Mouse (Mus musculus) adrenal gland (tissue): ENCODE data around the gene Ctbp2.

Source experiments
- intact Hi-C: fragments of 180-260 bp; cut with DNase I; formaldehyde crosslinking; loops from one replicate; pipeline ENCODE4 v1.15.1; 2025

The Ctbp2 gene

GRCm38 (mm10) chr7:133089621-133090260, 34.4 kb downstream of the Ctbp2 start:
- intact Hi-C loops = no loop called here

DNA sequence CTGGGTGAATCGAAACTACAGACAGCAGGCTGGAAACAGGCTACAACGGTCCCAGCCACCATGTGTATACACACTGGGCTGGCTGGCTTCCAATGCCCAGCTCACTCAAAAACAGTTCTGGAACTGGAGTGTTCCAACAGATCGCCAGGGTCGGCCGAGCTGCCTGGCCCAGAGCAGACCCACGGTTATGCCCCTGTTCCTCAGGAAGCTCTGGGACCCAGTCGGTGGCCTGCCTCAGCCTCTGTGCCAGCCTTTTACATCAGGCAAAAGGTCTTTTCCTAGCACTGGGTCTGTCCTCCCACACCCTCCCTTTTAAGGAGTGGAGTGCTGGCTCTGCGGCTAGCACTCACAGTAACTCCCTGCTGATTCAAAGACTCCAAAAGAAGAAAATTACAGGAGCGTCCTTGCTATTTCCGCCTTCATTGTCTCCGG, 35.3 kb downstream of the Ctbp2 start:
- intact Hi-C loops = no loop called here

DNA sequence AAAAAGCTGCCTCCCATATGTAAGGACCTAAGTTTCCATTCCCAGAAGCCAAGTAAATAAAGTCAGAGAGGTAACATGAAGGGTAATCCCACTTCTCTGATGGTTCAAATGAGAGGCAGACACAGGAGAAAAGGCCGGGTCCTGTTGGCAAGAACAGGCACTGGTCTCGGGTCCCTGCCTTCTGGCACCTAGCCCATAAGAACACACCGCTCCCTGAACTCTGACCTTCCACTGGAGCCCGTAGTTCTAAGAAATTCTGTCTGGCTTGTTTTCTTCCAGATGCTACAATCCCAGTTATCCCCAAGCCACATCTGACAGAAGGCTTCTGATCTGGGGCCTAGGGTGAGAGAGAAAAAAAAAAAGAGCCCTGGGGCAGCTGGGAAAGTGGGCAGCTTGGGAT, 35.7 kb downstream of the Ctbp2 start:
- intact Hi-C loops = no loop called here

GRCm38 (mm10) chr7:133085408-133085807, 38.7 kb downstream of the Ctbp2 start:
- intact Hi-C loops = no loop called here

DNA sequence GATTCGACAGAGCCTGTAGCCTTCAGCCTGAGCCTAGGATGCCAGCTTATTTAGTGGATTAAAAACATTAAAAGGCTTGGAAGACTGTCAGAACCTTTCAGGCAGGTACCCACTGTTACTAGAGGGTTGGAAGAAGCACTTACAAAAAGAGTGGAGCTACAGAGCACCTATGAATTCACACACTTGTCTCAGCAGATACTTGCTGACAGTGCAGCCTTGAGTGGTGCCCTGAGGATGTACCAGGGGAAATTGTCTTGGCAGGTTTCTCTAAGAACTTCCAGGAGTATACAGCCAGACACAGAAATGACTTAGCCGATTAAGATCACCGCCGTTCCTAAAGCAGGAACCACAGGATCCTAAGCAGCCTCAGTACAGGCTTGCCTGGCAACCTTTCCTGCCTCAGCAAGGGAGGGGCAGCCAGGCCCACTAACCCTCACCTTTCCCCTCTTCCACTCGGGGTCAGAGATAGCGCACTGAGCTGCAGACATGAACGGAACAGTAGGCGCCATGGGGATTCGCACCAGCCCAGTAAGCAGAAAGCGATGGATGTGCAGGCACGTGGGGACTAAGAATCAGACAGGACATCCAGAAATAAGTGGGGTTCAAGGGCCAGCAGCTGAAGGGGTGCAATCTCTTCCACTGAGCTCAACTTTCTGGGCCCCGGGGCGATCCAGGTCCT, 40.1 kb downstream of the Ctbp2 start:
- intact Hi-C loops = no loop called here

DNA sequence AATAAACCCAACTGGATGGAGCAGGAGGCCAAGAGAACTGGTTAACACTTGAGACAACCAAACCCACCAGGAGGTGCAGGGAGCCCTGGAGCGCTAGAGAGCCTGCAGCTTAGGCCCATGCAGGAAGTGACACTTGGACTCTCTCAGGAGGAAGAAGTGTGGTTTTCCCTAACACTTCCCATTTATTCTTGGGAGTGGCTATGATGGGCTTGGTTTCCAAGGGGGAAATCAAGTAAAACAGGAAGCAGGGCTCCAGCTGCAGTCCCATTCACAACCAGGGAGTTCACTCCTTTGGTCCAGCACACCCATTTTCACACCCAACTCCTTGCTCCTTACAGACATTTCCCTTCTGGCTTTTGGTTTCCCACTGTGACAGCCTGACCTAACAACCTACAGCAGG, 45.2 kb downstream of the Ctbp2 start:
- intact Hi-C loops = loop anchor here (5.0 kb wide), 2 partner anchors 42 to 43 kb away; partner anchors contain the start of genes Ctbp2 and Fgfr2

GRCm38 (mm10) chr7:133074462-133075133, 49.6 kb downstream of the Ctbp2 start:
- intact Hi-C loops = loop anchor here (5.0 kb wide), 2 partner anchors 37 to 48 kb away; partner anchors contain the start of genes Ctbp2 and Fgfr2

GRCm38 (mm10) chr7:133073147-133073651, 51.0 kb downstream of the Ctbp2 start:
- intact Hi-C loops = no loop called here

- intact Hi-C loops = no loop called here
Observed at GRCm38 (mm10) chr7:133072535-133072934, 51.6 kb downstream of the Ctbp2 start.

DNA sequence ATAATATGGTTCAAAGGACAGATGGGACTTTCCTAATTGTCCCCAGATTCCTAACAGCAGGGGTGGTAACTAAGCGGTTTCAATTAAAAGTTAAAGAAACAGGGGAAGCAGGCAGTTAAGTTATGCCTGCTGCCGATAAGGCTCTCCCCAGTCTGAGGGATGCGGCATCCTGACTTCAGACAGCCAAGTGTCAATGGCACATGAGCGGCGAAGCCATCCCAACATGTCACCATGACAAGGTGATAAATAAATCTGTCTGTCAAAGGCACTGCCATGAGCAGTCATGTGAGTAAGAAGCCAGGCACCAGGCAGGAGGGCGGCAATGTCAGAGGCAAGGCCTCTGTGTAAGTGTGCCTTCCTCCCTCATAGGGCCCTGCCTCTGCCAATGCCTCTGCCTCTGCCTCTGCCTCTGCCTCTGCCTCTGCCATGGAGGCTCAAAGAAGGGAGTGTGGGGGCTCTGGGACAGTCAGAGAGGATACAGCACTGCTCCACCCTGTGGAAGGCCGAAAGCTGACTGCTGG, 56.8 kb downstream of the Ctbp2 start:
- intact Hi-C loops = no loop called here

DNA sequence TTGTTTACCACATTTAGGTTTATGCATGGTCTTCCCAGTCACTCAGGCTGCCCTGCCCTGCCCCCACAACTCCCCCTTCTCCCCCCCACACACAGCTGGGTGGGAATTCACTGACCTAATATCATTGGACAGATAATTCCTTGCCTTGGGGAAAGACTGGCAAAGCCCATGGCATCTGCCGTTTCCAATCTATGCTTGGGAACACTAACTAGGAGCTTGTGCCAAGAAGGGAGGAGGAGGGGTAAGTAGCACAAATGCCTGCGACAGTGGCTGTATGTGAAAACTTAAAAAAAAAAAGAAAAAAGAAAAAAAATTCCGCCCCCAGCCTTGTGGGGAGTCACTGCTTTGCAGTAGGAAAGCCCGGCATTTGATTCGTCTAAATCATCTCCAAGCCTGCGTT, 57.4 kb downstream of the Ctbp2 start:
- intact Hi-C loops = no loop called here

DNA sequence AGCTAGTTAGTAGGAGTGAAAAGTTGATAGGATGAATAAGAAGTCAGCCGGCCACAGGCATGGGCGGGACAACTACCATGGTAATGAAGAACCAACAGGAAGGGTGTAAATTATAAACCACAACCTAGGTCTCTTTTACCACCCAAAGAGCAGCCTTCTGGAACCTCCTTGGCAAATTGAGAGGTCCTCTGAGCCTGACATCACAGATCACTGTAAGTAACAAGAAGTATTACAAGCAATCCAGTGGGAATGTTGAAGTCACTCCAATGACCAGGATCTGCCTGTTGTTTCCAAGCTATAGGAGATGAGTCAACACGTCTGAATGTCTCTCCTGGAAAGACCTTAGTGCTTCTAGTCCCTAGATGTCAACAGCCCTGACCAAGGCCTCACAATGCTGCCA, 62.1 kb downstream of the Ctbp2 start:
- intact Hi-C loops = no loop called here

DNA sequence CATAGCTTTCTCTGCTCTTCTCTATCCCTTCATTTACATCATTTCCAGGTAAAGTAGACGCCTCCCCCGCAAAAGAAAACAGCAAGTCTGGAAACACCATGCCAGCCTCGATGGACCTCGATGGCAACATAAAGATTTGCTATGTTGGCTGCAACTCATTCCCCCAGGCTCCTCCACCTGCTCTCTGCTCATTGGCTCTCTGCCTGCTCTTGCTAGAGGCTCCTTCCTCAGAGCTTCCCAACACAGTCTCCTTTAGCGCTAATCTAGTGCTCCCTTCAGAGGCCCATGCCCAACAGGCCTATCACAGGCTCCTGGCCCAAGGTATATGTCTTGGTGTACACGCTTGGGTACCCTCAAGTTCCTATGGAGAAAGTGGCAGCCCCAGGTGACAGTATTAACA, 64.0 kb downstream of the Ctbp2 start:
- intact Hi-C loops = no loop called here

GRCm38 (mm10) chr7:133059517-133060104, 64.5 kb downstream of the Ctbp2 start:
- intact Hi-C loops = no loop called here

DNA sequence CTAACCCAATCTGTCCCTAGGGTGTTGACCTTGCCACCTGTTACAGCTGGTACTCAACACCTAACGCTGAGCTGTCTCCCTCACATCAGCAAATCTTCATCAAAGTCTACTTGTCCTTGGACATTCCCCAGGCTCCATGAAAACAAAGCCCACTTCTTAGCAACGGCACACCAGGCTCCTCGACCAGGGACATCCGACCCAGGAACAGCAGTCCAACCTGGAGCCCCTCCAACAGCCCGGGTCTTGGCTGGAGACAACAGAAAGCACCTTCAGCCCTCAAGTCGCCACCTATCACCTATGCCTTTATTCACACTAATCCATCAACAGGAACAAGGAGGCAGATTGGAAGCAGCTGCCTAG, 65.0 kb downstream of the Ctbp2 start:
- intact Hi-C loops = no loop called here

DNA sequence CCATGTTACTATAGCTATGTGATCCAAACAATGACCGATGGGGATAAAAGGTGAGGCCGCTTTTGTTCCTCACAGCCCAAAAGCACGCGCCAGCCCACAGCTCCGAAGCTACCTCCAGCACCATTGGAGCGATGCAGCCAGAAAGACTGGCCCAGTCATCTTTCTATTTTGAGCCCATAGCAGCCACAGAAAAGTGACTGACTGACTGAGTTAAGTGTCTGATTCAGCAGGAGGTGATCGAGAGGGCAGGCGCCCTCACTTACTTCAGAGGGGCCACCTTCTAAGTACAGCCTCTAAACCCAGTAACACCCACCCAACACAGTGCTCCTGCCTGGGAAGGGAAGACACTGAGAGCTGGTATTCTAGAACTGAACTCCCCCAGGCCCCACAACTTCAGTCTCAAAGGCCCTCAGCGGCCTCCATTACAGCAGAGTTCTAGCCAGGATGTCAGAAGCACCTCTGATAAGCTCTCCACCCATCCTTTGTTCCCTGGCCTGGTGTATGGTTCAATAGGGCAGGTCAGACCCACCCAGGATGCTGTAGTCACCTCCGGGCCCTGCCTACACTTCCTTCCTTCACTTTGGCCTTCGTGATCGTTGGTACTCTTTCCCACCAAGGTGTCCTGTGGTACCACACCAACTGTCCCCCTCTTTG, 65.5 kb downstream of the Ctbp2 start:
- intact Hi-C loops = no loop called here

DNA sequence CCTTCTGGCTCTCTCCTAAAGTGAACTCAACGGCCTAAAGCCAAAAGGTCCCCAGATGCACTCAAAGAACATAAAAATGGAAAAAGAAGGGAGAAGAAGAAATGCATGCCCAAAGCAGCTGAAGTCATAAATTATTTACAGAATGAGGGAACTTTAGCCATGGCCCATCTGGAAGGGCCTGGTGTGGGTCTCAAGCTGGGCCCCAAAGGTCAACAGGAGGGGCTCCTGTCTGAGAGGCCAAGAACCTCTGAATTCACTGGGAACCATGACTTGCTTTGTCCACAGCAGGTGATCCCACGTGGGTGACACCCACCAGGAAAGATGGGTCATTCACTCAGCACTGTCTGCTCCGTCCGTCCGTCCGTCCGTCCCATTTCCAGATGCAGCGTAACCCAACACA, 67.2 kb downstream of the Ctbp2 start:
- intact Hi-C loops = no loop called here

DNA sequence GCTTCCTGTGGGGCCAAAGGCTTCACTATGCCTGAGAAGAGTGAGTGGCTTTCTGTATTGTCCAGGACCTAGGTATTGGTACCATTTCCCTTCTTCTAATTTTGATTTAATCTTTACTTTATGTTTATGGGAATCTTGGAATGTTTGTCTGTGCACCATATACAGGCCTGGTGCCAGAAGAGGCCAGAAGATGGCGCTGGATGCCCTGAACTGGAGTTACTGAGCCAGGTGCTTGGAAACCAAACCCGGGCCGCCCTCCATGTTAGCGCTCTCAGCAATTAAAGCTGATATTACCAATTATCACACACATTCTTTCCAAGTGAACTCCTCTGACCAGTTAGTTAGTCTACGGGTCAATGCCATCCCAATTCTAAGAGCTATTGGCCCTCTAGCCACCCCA, 69.7 kb downstream of the Ctbp2 start:
- intact Hi-C loops = loop anchor here (5.0 kb wide), 1 partner anchor 78 kb away; no protein-coding TSS in a partner anchor

DNA sequence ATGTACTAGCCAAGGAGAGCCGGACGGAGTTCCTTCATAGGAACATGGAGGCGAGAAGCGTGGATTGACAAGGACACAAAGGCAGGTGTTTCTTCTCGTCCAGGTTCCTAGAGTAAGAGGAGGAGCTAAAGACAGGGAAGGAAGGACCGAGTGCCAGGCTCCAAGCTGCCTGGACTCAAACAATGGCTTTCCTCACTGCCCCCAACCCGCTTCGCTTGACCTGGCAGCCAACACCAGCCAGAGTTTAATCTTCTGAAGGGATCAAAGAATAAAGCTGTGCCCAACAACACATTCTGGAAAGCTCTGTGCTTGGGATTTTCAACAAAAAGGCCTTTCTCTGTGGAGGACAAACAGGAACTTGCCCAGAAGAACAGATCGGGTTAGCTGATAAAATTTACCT, 70.4 kb downstream of the Ctbp2 start:
- intact Hi-C loops = loop anchor here (5.0 kb wide), 1 partner anchor 79 kb away; no protein-coding TSS in a partner anchor

DNA sequence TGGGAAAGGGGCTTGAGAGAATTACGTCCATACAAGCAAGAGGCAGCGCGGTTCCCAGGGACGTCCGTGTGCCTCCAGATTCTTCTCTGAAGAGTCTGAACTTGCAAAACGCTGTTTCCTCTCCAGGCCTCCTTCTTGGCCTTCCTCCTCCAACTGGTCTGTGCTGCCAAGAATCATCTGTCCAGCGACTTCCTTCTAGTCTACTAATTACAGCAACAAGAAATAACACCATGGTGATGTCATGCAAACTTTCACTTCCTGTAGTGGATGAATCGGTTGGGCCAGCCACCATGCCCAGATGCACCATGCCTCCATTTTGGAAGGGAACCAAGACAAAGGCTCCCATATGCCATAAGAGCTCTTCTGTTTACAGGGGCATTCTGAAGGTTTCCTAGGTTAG, 71.3 kb downstream of the Ctbp2 start:
- intact Hi-C loops = loop anchor here (5.0 kb wide), 1 partner anchor 79 kb away; no protein-coding TSS in a partner anchor

DNA sequence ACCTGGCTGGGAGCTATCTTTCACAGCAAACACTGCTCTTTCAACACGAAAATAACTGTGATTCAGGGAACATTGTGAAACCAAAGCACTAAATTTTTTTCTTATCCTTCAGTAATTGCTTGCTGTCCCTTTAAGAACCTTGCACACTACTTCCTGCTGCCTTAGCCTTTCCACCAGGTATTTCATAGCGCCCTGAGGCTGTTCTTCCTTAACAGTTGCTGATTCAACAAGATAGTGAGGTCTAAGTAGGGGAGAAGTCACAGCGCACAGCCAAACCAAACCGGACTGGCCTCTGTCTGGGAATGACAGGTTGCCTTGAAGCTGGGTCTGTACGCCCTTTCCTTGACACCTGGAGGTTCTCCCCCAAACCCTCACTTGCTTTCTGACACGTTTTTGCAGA, 73.5 kb downstream of the Ctbp2 start:
- intact Hi-C loops = loop anchor here (5.0 kb wide), 1 partner anchor 82 kb away; no protein-coding TSS in a partner anchor
